Mouse (Mus musculus) hindbrain, embryonic 12.5 days (tissue): ENCODE measurements around the gene Kansl2. TPM values are rescaled to one million over a fixed set of nuclear protein-coding genes. Genes with fewer than 3 reads are reported as not detected.

Experiments
- ATAC-seq: fragments of 200-750 bp; cut with Nextera tagmentation; 2 replicates; pipeline ENCODE4 v1.8.0; 2017; ENCODE audit warnings: moderate TSS enrichment; ENCODE audit not compliant: low FRiP score
- H3K27ac ChIP-seq: fragments of 300-500 bp; sonication (generic); 2 replicates; pipeline ENCODE4 v1.5.1; 2016; ENCODE audit warnings: mild to moderate bottlenecking
- H3K27me3 ChIP-seq: fragments of 300-500 bp; sonication (generic); 2 replicates; pipeline ENCODE4 v1.6.1; 2016; ENCODE audit warnings: mild to moderate bottlenecking
- H3K36me3 ChIP-seq: fragments of 300-500 bp; sonication (generic); 2 replicates; pipeline ENCODE4 v1.6.1; 2016; ENCODE audit warnings: mild to moderate bottlenecking
- H3K4me1 ChIP-seq: fragments of 300-500 bp; sonication (generic); 2 replicates; pipeline ENCODE4 v1.6.1; 2016
- H3K4me2 ChIP-seq: fragments of 300-500 bp; sonication (generic); replicated peaks from 2 replicates; pipeline ENCODE4 v1.6.1; 2016; ENCODE audit warnings: mild to moderate bottlenecking
- H3K4me3 ChIP-seq: fragments of 300-500 bp; sonication (generic); 2 replicates; pipeline ENCODE4 v1.5.1; 2016; ENCODE audit warnings: mild to moderate bottlenecking
- H3K9ac ChIP-seq: fragments of 300-500 bp; sonication (generic); 2 replicates; pipeline ENCODE4 v1.6.1; 2016; ENCODE audit warnings: mild to moderate bottlenecking, moderate library complexity
- H3K9me3 ChIP-seq: fragments of 300-500 bp; sonication (generic); replicated peaks from 2 replicates; pipeline ENCODE4 v1.6.1; 2016; ENCODE audit warnings: mild to moderate bottlenecking
- WGBS: fragments of 180-500 bp; shearing (Covaris S2); methylation state at CpG from one replicate; pipeline ENCODE4 v1.1.7; 2016; 5-methylcytosine and 5-hydroxymethylcytosine counted together
- microRNA-seq: library from miRNA; unstranded; fragments of <30 nt; microRNA quantifications from one replicate; pipeline ENCODE4, GENCODE M21; 2017
- polyA plus RNA-seq: library from polyadenylated mRNA; unstranded; fragments of >200 nt; fragmentation: Nextera tagmentation; extraction: Ambion mirVana; gene quantifications from 2 replicates; pipeline ENCODE4 v1.2.1, GENCODE M21; 2016

Gene Kansl2
- polyA plus RNA-seq, 1 experiment from 2014 or later: 166 TPM

GRCm38 (mm10) chr15:98483907-98484886, 49.9 kb downstream of the Kansl2 start:
- no peak for ATAC-seq
- Histone ChIP-seq H3K9ac (no peak overlapping the region), H3K36me3 (no peaks in the 10 kb centered on the region), H3K27ac (no peak overlapping the region), H3K4me3 (no peak overlapping the region), H3K9me3 (no peaks in the 10 kb centered on the region), H3K4me2 (no peak overlapping the region), H3K27me3 (no peaks in the 10 kb centered on the region), H3K4me1 (no peaks in the 10 kb centered on the region)
- 81% methylated on average over 18 of the region's 18 CpGs for WGBS

GRCm38 (mm10) chr15:98482701-98483100, 51.4 kb downstream of the Kansl2 start, which contains the start of gene Lalba:
Gene Lalba (minus strand): TSS chr15:98482721.
- no peak for ATAC-seq
- Histone ChIP-seq H3K27me3 (no peaks in the 10 kb centered on the region), H3K36me3 (no peaks in the 10 kb centered on the region), H3K4me3 (no peak within 1 kb of the TSS), H3K4me2 (no peak within 1 kb of the TSS), H3K9me3 (no peaks in the 10 kb centered on the region), H3K4me1 (no peaks in the 10 kb centered on the region), H3K27ac (no peak within 1 kb of the TSS), H3K9ac (no peak within 1 kb of the TSS)
- WGBS: 66% methylated on average over 3 of the region's 3 CpGs

- no peak for ATAC-seq
- H3K4me2 ChIP-seq: no peak overlapping the region
- H3K9me3 ChIP-seq: no peaks in the 10 kb centered on the region
- no peak overlapping the region for H3K9ac ChIP-seq
- H3K27ac ChIP-seq: no peak overlapping the region
- H3K4me1 ChIP-seq: no peaks in the 10 kb centered on the region
- no peaks in the 10 kb centered on the region for H3K36me3 ChIP-seq
- no peaks in the 10 kb centered on the region for H3K27me3 ChIP-seq
- 73% methylated on average over 7 of the region's 7 CpGs for WGBS
- no peak overlapping the region for H3K4me3 ChIP-seq
Measured at GRCm38 (mm10) chr15:98479568-98480102, 54.4 kb downstream of the Kansl2 start.

GRCm38 (mm10) chr15:98476281-98476680, 57.8 kb downstream of the Kansl2 start:
- Histone ChIP-seq H3K9ac (no peak overlapping the region), H3K36me3 (no peaks in the 10 kb centered on the region), H3K4me2 (no peak overlapping the region), H3K4me1 (no peaks in the 10 kb centered on the region), H3K27me3 (peaks cover 4% of the 10 kb centered on the region; the same call in 1 of the 2 replicates), H3K27ac (no peak overlapping the region), H3K4me3 (no peak overlapping the region), H3K9me3 (no peaks in the 10 kb centered on the region)
- no peak for ATAC-seq
- 78% methylated on average over 5 of the region's 5 CpGs for WGBS

- H3K27ac ChIP-seq: no peak overlapping the region
- no peak overlapping the region for H3K9ac ChIP-seq
- H3K4me2 ChIP-seq: no peak overlapping the region
- no peaks in the 10 kb centered on the region for H3K4me1 ChIP-seq
- no peak overlapping the region for H3K4me3 ChIP-seq
- no peak for ATAC-seq
- H3K9me3 ChIP-seq: no peaks in the 10 kb centered on the region
- peaks cover 4% of the 10 kb centered on the region; the same call in 1 of the 2 replicates for H3K27me3 ChIP-seq
- 59% methylated on average over 10 of the region's 10 CpGs for WGBS
- H3K36me3 ChIP-seq: no peaks in the 10 kb centered on the region
Measured at GRCm38 (mm10) chr15:98475382-98475781, 58.7 kb downstream of the Kansl2 start.

GRCm38 (mm10) chr15:98474958-98475357, 59.1 kb downstream of the Kansl2 start:
- no peaks in the 10 kb centered on the region for H3K36me3 ChIP-seq
- no peak overlapping the region for H3K4me3 ChIP-seq
- H3K27ac ChIP-seq: no peak overlapping the region
- H3K27me3 ChIP-seq: peaks cover 4% of the 10 kb centered on the region; the same call in 1 of the 2 replicates
- 85% methylated on average over 10 of the region's 10 CpGs for WGBS
- H3K4me1 ChIP-seq: no peaks in the 10 kb centered on the region
- no peak overlapping the region for H3K4me2 ChIP-seq
- H3K9me3 ChIP-seq: no peaks in the 10 kb centered on the region
- no peak for ATAC-seq
- H3K9ac ChIP-seq: no peak overlapping the region

- Histone ChIP-seq H3K27ac (no peak overlapping the region), H3K27me3 (peaks cover 4% of the 10 kb centered on the region; the same call in 1 of the 2 replicates), H3K4me1 (no peaks in the 10 kb centered on the region), H3K4me3 (no peak overlapping the region), H3K9ac (no peak overlapping the region), H3K9me3 (0 out of 2 replicates have a peak, but pooled peaks cover 6% of the 10 kb centered on the region), H3K36me3 (no peaks in the 10 kb centered on the region), H3K4me2 (no peak overlapping the region)
- 91% methylated on average over 13 of the region's 13 CpGs for WGBS
- ATAC-seq: no peak
Measured at GRCm38 (mm10) chr15:98471539-98471938, 62.5 kb downstream of the Kansl2 start.

- Histone ChIP-seq H3K9ac (no peak within 1 kb of the TSS), H3K9me3 (0 out of 2 replicates have a peak, but pooled peaks cover 6% of the 10 kb centered on the region), H3K27ac (no peak within 1 kb of the TSS), H3K4me1 (no peaks in the 10 kb centered on the region), H3K36me3 (no peaks in the 10 kb centered on the region), H3K27me3 (peaks cover 4% of the 10 kb centered on the region; the same call in 1 of the 2 replicates), H3K4me3 (no peak within 1 kb of the TSS), H3K4me2 (no peak within 1 kb of the TSS)
- no peak for ATAC-seq
- WGBS: 92% methylated on average over 4 of the region's 4 CpGs
Measured at GRCm38 (mm10) chr15:98469596-98469995, 64.5 kb downstream of the Kansl2 start, which contains the start of gene OR5BS1P. Gene OR5BS1P (plus strand): TSS chr15:98469896.

Small RNAs within 50 kb of the gene (microRNA-seq; reads per million reads assigned to microRNA genes)
- gene Mir1291: not detected

Other genes starting within 250 kb of the Kansl2 start
- 3.0 and 3.7 TPM in 2 replicates for gene Zfp641, start 238.1 kb downstream of the Kansl2 start, polyA plus RNA-seq
- gene Olfr285, start 216.9 kb downstream of the Kansl2 start, polyA plus RNA-seq: not detected in 2 replicates
- gene Olfr284, start 193.3 kb downstream of the Kansl2 start, polyA plus RNA-seq: not detected in 2 replicates
- not detected in 2 replicates for gene Olfr283, start 153.3 kb downstream of the Kansl2 start, polyA plus RNA-seq
- not detected in 2 replicates for gene Olfr282, start 103.0 kb downstream of the Kansl2 start, polyA plus RNA-seq
- not detected in 2 replicates for gene Olfr281, start 81.7 kb downstream of the Kansl2 start, polyA plus RNA-seq
- gene OR5BS1P, start 64.4 kb downstream of the Kansl2 start, polyA plus RNA-seq: not detected in 2 replicates
- not detected in 2 replicates for gene Lalba, start 51.5 kb downstream of the Kansl2 start, polyA plus RNA-seq
- not detected in 2 replicates for gene Olfr279, start 41.9 kb downstream of the Kansl2 start, polyA plus RNA-seq
- gene Ccnt1, start 36.7 kb upstream of the Kansl2 start, polyA plus RNA-seq: 63.2 and 65.5 TPM in 2 replicates
- gene 4930415O20Rik, start 36.7 kb upstream of the Kansl2 start, polyA plus RNA-seq: 0.43 and 0.46 TPM in 2 replicates
- gene Adcy6, start 75.8 kb upstream of the Kansl2 start, polyA plus RNA-seq: 15.9 and 18.6 TPM in 2 replicates
- gene Cacnb3, start 96.6 kb upstream of the Kansl2 start, polyA plus RNA-seq: 110 and 113 TPM in 2 replicates
- gene Ddx23, start 128.6 kb upstream of the Kansl2 start, polyA plus RNA-seq: 21.9 and 26.6 TPM in 2 replicates
- 6.4 and 6.5 TPM in 2 replicates for gene Rnd1, start 143.2 kb upstream of the Kansl2 start, polyA plus RNA-seq
- gene Ccdc65, start 173.9 kb upstream of the Kansl2 start, polyA plus RNA-seq: 3.1 and 3.5 TPM in 2 replicates
- gene Fkbp11, start 193.9 kb upstream of the Kansl2 start, polyA plus RNA-seq: 14.3 and 15.1 TPM in 2 replicates
- 65.1 and 65.2 TPM in 2 replicates for gene Arf3, start 228.9 kb upstream of the Kansl2 start, polyA plus RNA-seq
- 0.59 and 0.91 TPM in 2 replicates for gene Wnt10b, start 243.9 kb upstream of the Kansl2 start, polyA plus RNA-seq